Mouse (Mus musculus): Measurements from ENCODE around the gene D630036H23Rik. TPM values are rescaled to one million over a fixed set of nuclear protein-coding genes. Genes with fewer than 3 reads are reported as not detected.

The D630036H23Rik gene
- 2.0 and 2.7 TPM in 2 replicates for polyA plus RNA-seq (2014; fragmentation: Nextera tagmentation; extraction: Ambion mirVana)

DNA sequence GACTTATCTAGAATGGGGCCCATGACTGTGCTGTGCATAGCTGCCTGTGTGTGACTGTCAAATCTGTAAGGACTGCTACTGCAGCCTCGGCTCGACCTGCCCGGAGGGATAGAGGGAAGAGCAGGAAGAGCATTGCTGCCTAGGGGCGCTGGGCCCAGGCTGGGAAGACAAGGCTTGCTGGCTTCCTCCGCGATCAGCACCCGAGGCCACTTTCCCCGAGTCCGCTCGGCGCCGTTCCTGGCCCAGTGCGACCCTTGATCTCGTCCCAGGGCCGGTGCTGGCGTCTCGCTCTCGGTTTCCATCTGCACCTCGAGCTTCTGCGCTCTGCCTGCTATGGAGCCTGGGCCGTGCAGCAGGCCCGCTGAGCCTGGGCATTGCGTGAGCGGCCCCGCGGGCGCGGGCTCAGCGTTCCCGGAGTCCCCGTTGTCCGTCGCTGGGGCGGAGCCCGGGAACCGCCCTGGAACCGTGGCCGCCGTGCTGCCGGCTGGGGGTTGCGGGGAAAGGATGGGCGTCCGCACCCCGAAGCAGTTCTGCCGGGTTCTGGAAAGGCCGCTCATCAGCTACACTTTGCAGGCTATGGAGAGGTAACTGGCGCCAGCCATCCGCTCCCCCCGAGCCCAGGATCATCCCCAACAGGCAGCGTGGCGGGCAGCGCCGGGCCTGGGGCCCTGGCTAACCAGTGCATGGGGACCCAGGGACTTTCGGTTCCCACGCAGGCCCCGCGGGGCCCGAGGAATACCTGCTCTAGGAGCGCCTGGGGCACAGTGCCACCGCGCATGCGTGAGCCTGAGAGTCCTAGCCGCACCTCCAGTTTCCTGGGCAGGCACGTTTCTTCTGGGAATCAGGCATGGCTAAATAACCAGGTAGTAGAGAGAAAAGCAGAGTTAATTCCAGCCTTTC lies at the start of gene D630036H23Rik, which contains the start of gene Ispd:
Gene D630036H23Rik, minus strand, starts transcription at position 741 of the 900 bp plus-strand sequence.
Gene Ispd, plus strand, starts transcription at position 10 of the 900 bp plus-strand sequence.
- under 1% methylated on average over 64 of the region's 64 CpGs for WGBS
- H3K36me3 ChIP-seq (ENCODE audit: control insufficient read depth, insufficient read depth, low read length) = no peaks in the 10 kb centered on the region
- no peaks in the 10 kb centered on the region for H3K9me3 ChIP-seq (ENCODE audit: control insufficient read depth, low read length)
- DNase-seq (ENCODE audit: low spot score) (peak; percentile 89), ATAC-seq (ENCODE audit: insufficient number of reproducible peaks, low FRiP score, low TSS enrichment, low read depth) (peak; percentile 90)
- H3K4me3 ChIP-seq (ENCODE audit: low read depth, low read length) = peak within 1 kb of the TSS; percentile 56
- no peaks in the 10 kb centered on the region for H3K4me1 ChIP-seq (ENCODE audit: control insufficient read depth, insufficient read depth, low read length)
- H3K27ac ChIP-seq (replicated peaks; ENCODE audit: low read depth, low read length) = peak within 1 kb of the TSS; percentile 84
- H3K9ac ChIP-seq (ENCODE audit: low read length) = peak within 1 kb of the TSS; percentile 91
- H3K27me3 ChIP-seq (ENCODE audit: control insufficient read depth, insufficient read depth, low read length) = no peaks in the 10 kb centered on the region
- peak within 1 kb of the TSS; percentile 50 for H3K4me2 ChIP-seq (ENCODE audit: low read depth, severe bottlenecking)

DNA sequence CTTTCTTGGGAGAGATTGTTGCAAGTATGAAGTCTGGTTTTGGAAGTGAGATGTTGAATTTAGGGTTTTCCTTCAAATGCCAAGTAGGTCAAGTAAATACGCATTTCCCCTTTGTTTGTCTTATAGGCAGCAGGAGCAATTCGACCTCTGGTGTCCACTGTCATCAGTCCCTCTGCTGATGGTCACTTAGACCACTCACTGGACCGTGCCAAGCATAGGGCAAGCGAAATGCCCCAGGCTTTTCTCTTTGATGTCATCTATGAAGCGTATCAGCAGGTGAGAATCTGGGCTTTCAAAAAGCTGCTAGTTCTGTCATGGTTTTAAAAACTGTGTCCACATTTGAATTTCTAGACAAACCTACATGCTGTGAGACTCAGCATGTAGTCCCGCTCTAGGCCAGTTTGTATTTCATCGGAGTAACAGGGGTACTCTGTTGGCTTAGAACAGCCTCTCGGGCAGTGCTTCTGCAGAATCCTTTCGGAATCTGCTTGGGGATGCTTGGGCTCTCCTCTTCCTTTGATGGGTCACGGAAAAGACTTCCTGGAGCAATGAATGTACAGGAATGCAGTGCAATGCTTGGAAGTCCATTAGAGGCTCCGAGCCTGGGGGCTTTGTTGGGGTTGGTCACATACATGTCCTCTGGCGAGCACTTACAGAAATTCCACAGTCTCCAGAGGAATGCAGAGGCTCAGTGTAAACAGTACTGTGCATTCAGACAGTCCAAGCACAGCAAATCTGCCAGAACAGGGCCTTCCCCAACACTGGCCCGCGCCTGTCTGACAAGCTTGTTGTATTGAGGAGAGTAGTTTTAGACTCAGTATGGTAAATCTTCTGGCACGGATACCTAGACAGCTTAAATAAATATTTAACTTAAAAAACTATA lies 44.4 kb upstream of the D630036H23Rik start:
- no peak overlapping the region for H3K27ac ChIP-seq (replicated peaks; ENCODE audit: low read depth, low read length)
- H3K27me3 ChIP-seq (ENCODE audit: control insufficient read depth, insufficient read depth, low read length) = no peaks in the 10 kb centered on the region
- DNase-seq (ENCODE audit: low spot score) (no peak), ATAC-seq (ENCODE audit: insufficient number of reproducible peaks, low FRiP score, low TSS enrichment, low read depth) (0 out of 2 replicates have a peak, but pooled peaks have one; percentile 57)
- H3K36me3 ChIP-seq (ENCODE audit: control insufficient read depth, insufficient read depth, low read length) = no peaks in the 10 kb centered on the region
- H3K4me2 ChIP-seq (ENCODE audit: low read depth, severe bottlenecking) = no peak overlapping the region
- H3K9me3 ChIP-seq (ENCODE audit: control insufficient read depth, low read length) = no peaks in the 10 kb centered on the region
- H3K9ac ChIP-seq (ENCODE audit: low read length) = no peak overlapping the region
- no peaks in the 10 kb centered on the region for H3K4me1 ChIP-seq (ENCODE audit: control insufficient read depth, insufficient read depth, low read length)
- WGBS = 84% methylated on average over 15 of the region's 15 CpGs
- no peak overlapping the region for H3K4me3 ChIP-seq (ENCODE audit: low read depth, low read length)

DNA sequence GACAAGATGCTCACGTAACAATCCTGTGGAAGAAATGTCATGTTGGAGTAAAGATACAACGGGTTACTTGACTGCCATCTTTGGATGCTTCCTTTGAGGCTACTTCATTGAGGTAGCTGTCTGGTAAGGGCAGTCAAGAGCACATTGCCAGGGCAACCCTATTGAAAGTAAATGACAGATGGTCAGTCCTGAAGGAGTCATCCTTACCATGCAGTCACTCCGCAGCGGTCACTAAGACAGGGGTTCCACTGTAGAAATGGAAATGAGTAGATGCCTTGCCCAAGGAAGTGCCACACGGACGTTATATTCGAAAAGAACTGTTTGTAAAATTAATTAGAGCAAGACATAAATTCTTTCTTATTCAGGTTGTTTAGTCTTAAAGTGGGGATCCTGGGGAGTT lies 43.3 kb upstream of the D630036H23Rik start:
- Histone ChIP-seq H3K9me3 (ENCODE audit: control insufficient read depth, low read length) (no peaks in the 10 kb centered on the region), H3K4me1 (ENCODE audit: control insufficient read depth, insufficient read depth, low read length) (no peaks in the 10 kb centered on the region), H3K4me2 (ENCODE audit: low read depth, severe bottlenecking) (no peak overlapping the region), H3K9ac (ENCODE audit: low read length) (no peak overlapping the region), H3K27me3 (ENCODE audit: control insufficient read depth, insufficient read depth, low read length) (no peaks in the 10 kb centered on the region), H3K4me3 (ENCODE audit: low read depth, low read length) (no peak overlapping the region), H3K27ac (replicated peaks; ENCODE audit: low read depth, low read length) (no peak overlapping the region), H3K36me3 (ENCODE audit: control insufficient read depth, insufficient read depth, low read length) (no peaks in the 10 kb centered on the region)
- WGBS = 85% methylated on average over 7 of the region's 7 CpGs
- no peak for ATAC-seq (ENCODE audit: insufficient number of reproducible peaks, low FRiP score, low TSS enrichment, low read depth)
- no peak for DNase-seq (ENCODE audit: low spot score)

DNA sequence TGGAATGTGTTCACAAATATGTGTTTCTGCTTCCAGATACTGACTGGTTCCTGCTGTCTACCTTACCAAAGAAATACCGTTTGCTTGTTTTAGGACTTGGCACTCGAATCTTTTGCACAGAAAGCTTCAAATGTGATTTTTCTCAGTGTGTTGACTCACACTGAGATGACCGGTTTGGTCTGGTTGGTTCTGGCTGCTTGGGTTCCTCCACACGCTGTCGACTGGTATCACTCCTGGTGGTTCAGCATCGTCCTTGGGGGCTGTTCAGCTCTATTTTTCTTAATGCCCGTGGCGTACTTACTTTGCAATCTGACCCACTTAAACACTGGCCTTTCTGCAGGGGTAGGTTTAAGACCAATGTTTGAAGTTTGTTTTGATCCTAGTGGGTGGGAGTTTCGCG lies 41.7 kb upstream of the D630036H23Rik start:
- H3K36me3 ChIP-seq (ENCODE audit: control insufficient read depth, insufficient read depth, low read length) = no peaks in the 10 kb centered on the region
- H3K9me3 ChIP-seq (ENCODE audit: control insufficient read depth, low read length) = no peaks in the 10 kb centered on the region
- DNase-seq (ENCODE audit: low spot score) = peak; percentile 28
- H3K27ac ChIP-seq (replicated peaks; ENCODE audit: low read depth, low read length) = no peak overlapping the region
- H3K9ac ChIP-seq (ENCODE audit: low read length) = no peak overlapping the region
- H3K27me3 ChIP-seq (ENCODE audit: control insufficient read depth, insufficient read depth, low read length) = no peaks in the 10 kb centered on the region
- 64% methylated on average over 10 of the region's 10 CpGs for WGBS
- ATAC-seq (ENCODE audit: insufficient number of reproducible peaks, low FRiP score, low TSS enrichment, low read depth) = no peak
- H3K4me1 ChIP-seq (ENCODE audit: control insufficient read depth, insufficient read depth, low read length) = no peaks in the 10 kb centered on the region
- no peak overlapping the region for H3K4me2 ChIP-seq (ENCODE audit: low read depth, severe bottlenecking)
- no peak overlapping the region for H3K4me3 ChIP-seq (ENCODE audit: low read depth, low read length)

DNA sequence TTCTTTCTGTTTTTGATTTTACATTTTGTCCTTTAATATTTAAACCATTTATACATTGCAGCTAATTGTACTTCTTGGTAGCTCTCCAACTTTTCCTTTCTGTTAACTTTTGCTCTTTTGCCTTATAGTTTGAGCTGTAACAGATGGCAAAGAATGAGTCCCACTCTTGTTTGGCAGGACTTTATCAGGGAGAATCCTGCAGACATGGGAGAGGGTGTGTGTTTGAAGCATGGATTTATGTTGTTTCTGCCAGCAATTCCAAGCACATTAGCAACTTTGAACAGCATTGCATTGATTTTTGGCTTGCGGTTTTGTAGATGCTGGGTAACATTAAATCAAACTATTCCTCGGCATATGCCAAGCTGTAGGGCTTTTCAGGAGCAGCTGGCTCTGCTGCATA lies 13.1 kb upstream of the D630036H23Rik start:
- no peak overlapping the region for H3K9ac ChIP-seq (ENCODE audit: low read length)
- no peaks in the 10 kb centered on the region for H3K27me3 ChIP-seq (ENCODE audit: control insufficient read depth, insufficient read depth, low read length)
- WGBS = 92% methylated on average over 2 of the region's 2 CpGs
- DNase-seq (ENCODE audit: low spot score) (no peak), ATAC-seq (ENCODE audit: insufficient number of reproducible peaks, low FRiP score, low TSS enrichment, low read depth) (no peak)
- H3K4me3 ChIP-seq (ENCODE audit: low read depth, low read length) = no peak overlapping the region
- no peaks in the 10 kb centered on the region for H3K9me3 ChIP-seq (ENCODE audit: control insufficient read depth, low read length)
- no peaks in the 10 kb centered on the region for H3K36me3 ChIP-seq (ENCODE audit: control insufficient read depth, insufficient read depth, low read length)
- H3K4me2 ChIP-seq (ENCODE audit: low read depth, severe bottlenecking) = no peak overlapping the region
- H3K27ac ChIP-seq (replicated peaks; ENCODE audit: low read depth, low read length) = no peak overlapping the region
- no peaks in the 10 kb centered on the region for H3K4me1 ChIP-seq (ENCODE audit: control insufficient read depth, insufficient read depth, low read length)

DNA sequence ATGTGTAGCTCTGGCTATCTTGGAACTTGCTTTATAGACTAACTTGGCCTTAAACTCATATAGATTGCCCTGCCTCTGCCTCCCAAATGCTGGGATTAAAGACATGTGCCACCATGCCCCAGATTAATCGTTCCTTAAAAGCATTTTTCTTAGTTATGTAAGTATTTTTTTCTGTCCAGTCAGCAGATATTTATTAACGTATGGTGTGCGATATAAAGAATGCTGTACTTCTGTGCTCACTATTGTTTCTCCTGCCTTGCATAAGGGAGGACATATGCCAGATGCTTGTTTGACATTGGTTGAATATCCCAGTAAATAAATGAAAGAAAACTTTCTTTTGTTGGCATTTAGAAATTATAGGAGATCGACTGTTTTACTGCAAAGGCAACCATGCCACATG lies 5.0 kb upstream of the D630036H23Rik start:
- 92% methylated on average over 4 of the region's 4 CpGs for WGBS
- Histone ChIP-seq H3K27me3 (ENCODE audit: control insufficient read depth, insufficient read depth, low read length) (no peaks in the 10 kb centered on the region), H3K4me2 (ENCODE audit: low read depth, severe bottlenecking) (no peak overlapping the region), H3K9ac (ENCODE audit: low read length) (no peak overlapping the region), H3K4me1 (ENCODE audit: control insufficient read depth, insufficient read depth, low read length) (no peaks in the 10 kb centered on the region), H3K9me3 (ENCODE audit: control insufficient read depth, low read length) (no peaks in the 10 kb centered on the region), H3K4me3 (ENCODE audit: low read depth, low read length) (no peak overlapping the region), H3K36me3 (ENCODE audit: control insufficient read depth, insufficient read depth, low read length) (no peaks in the 10 kb centered on the region), H3K27ac (replicated peaks; ENCODE audit: low read depth, low read length) (no peak overlapping the region)
- ATAC-seq (ENCODE audit: insufficient number of reproducible peaks, low FRiP score, low TSS enrichment, low read depth) (no peak), DNase-seq (ENCODE audit: low spot score) (no peak)

DNA sequence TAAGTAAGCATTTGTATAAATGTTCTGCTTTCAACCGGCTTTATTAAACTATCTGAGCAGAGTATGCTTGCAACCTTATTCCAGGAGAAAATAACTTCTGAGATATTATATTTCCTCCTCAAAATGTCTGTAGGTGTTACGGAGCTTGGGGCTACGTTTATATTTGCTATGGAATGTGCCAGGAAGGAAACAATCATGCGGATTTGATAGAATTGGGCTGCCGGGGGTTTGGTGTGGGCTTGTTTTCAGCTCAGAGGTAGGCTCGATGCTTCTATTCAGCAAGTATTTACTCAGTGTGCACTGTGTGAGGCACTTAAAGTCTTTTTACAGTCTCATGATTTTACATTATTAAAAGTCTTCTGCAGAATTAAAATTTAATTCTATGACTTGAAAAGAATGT lies 3.4 kb upstream of the D630036H23Rik start:
- H3K4me2 ChIP-seq (ENCODE audit: low read depth, severe bottlenecking) = no peak overlapping the region
- no peak for DNase-seq (ENCODE audit: low spot score)
- WGBS = 63% methylated on average over 6 of the region's 6 CpGs

DNA sequence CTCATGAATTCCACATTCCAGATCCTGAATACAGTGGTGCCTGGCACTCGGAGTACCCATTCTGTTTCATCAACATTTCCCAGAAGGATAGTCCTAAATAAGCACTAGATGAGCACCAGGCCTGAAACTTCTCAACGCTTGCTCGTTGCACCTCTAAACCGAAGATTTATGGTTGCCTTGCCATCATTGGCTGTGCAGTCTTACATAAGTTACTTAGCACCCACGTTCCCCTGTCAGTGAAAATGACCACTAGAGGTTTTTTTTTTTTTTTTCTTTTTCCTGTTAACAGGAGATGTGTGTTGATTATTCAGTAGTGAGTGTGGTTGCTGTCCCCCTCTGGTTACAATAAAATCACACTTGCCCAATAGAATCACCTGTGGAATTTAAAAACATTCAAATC lies 1.2 kb downstream of the D630036H23Rik start:
- no peaks in the 10 kb centered on the region for H3K27me3 ChIP-seq (ENCODE audit: control insufficient read depth, insufficient read depth, low read length)
- H3K4me2 ChIP-seq (ENCODE audit: low read depth, severe bottlenecking) = peak overlapping the region; percentile 50; the same call in 1 of the 2 replicates
- no peaks in the 10 kb centered on the region for H3K9me3 ChIP-seq (ENCODE audit: control insufficient read depth, low read length)
- no peaks in the 10 kb centered on the region for H3K4me1 ChIP-seq (ENCODE audit: control insufficient read depth, insufficient read depth, low read length)
- no peak overlapping the region for H3K9ac ChIP-seq (ENCODE audit: low read length)
- WGBS = 51% methylated on average over 5 of the region's 5 CpGs
- H3K27ac ChIP-seq (replicated peaks; ENCODE audit: low read depth, low read length) = no peak overlapping the region
- no peak for DNase-seq (ENCODE audit: low spot score)
- no peak for ATAC-seq (ENCODE audit: insufficient number of reproducible peaks, low FRiP score, low TSS enrichment, low read depth)
- no peak overlapping the region for H3K4me3 ChIP-seq (ENCODE audit: low read depth, low read length)
- H3K36me3 ChIP-seq (ENCODE audit: control insufficient read depth, insufficient read depth, low read length) = no peaks in the 10 kb centered on the region

More for the DNA sequence above, 3.4 kb upstream of the D630036H23Rik start:
- Histone ChIP-seq H3K9me3 (ENCODE audit: control insufficient read depth, low read length) (no peaks in the 10 kb centered on the region), H3K36me3 (ENCODE audit: control insufficient read depth, insufficient read depth, low read length) (no peaks in the 10 kb centered on the region), H3K4me1 (ENCODE audit: control insufficient read depth, insufficient read depth, low read length) (no peaks in the 10 kb centered on the region), H3K4me3 (ENCODE audit: low read depth, low read length) (no peak overlapping the region), H3K27me3 (ENCODE audit: control insufficient read depth, insufficient read depth, low read length) (no peaks in the 10 kb centered on the region), H3K9ac (ENCODE audit: low read length) (no peak overlapping the region), H3K27ac (replicated peaks; ENCODE audit: low read depth, low read length) (no peak overlapping the region)
- ATAC-seq (ENCODE audit: insufficient number of reproducible peaks, low FRiP score, low TSS enrichment, low read depth) = no peak

All from limb, embryonic 11.5 days (tissue).